8 mouse cellular contexts compared by ENCODE assay signal in genomic region chr6:128035930-128036309, GRCm38 (mm10).
DNase-seq lines count a peak whose midpoint lies in the region; ATAC-seq and TF ChIP-seq lines count a peak whose summit lies in the region.

No protein-coding gene starts in this region.

- TF ChIP-seq POLR2A in limb, embryonic 14.5 days (IDR thresholded peaks at IDR 0.05; ENCODE audit: borderline replicate concordance, extremely low read depth, insufficient read depth, insufficient read length): no peak

- peak overlapping the region; percentile 90 for H3K27ac ChIP-seq in heart, embryonic 13.5 days (replicated peaks)
- H3K27ac ChIP-seq in embryonic facial prominence, embryonic 14.5 days (replicated peaks; ENCODE audit: low read depth, low read length): no peak overlapping the region
- H3K27ac ChIP-seq in limb, embryonic 14.5 days (replicated peaks; ENCODE audit: low read depth, low read length): 0 out of 2 replicates have a peak overlapping the region, but pooled peaks have one; percentile 68
- H3K27ac ChIP-seq in stomach, embryonic 16.5 days (ENCODE audit: low read length): peak overlapping the region; percentile 84; the same call in 1 of the 2 replicates

- 9% methylated on average over 4 of the region's 4 CpGs for WGBS in heart, embryonic 13.5 days
- 4% methylated on average over 4 of the region's 4 CpGs for WGBS in embryonic facial prominence, embryonic 14.5 days
- WGBS in limb, embryonic 14.5 days: 6% methylated on average over 4 of the region's 4 CpGs
- WGBS in stomach, embryonic 16.5 days: 5% methylated on average over 4 of the region's 4 CpGs

- H3K9ac ChIP-seq in heart, embryonic 13.5 days: peak overlapping the region; percentile 92
- H3K9ac ChIP-seq in embryonic facial prominence, embryonic 14.5 days (ENCODE audit: low read depth, low read length): peak overlapping the region; percentile 70
- peak overlapping the region; percentile 53; the same call in 1 of the 2 replicates for H3K9ac ChIP-seq in limb, embryonic 14.5 days (ENCODE audit: low read depth, low read length, severe bottlenecking)
- peak overlapping the region; percentile 76 for H3K9ac ChIP-seq in stomach, embryonic 16.5 days (ENCODE audit: low read length)

- peak overlapping the region; percentile 95 for H3K4me2 ChIP-seq in heart, embryonic 13.5 days
- H3K4me2 ChIP-seq in embryonic facial prominence, embryonic 14.5 days (ENCODE audit: low read depth, low read length): peak overlapping the region; percentile 90
- peak overlapping the region; percentile 97 for H3K4me2 ChIP-seq in limb, embryonic 14.5 days (replicated peaks; ENCODE audit: low read depth, low read length, severe bottlenecking)
- H3K4me2 ChIP-seq in stomach, embryonic 16.5 days (ENCODE audit: low read depth, low read length): peak overlapping the region; percentile 90

- no peak for ATAC-seq in heart, embryonic 13.5 days (ENCODE audit: extremely low read depth, insufficient number of reproducible peaks, low FRiP score, low TSS enrichment)
- ATAC-seq in embryonic facial prominence, embryonic 14.5 days (ENCODE audit: low read depth): no peak
- no peak for ATAC-seq in limb, embryonic 14.5 days (ENCODE audit: low FRiP score, low read depth)
- no peak for ATAC-seq in stomach, embryonic 16.5 days (ENCODE audit: insufficient read depth, low FRiP score)

- H3K27me3 ChIP-seq in heart, embryonic 13.5 days (replicated peaks): no peaks in the 10 kb centered on the region
- H3K27me3 ChIP-seq in embryonic facial prominence, embryonic 14.5 days (replicated peaks; ENCODE audit: control insufficient read depth, insufficient read depth, low read length): no peaks in the 10 kb centered on the region
- peaks cover 9% of the 10 kb centered on the region; the same call in 1 of the 2 replicates for H3K27me3 ChIP-seq in limb, embryonic 14.5 days (ENCODE audit: control insufficient read depth, insufficient read depth, low read length)
- H3K27me3 ChIP-seq in stomach, embryonic 16.5 days (ENCODE audit: control insufficient read depth, insufficient read depth, low read length): 0 out of 2 replicates have a peak, but pooled peaks cover 9% of the 10 kb centered on the region

- peak overlapping the region; percentile 65 for H3K4me3 ChIP-seq in heart, embryonic 13.5 days
- peak overlapping the region; percentile 55 for H3K4me3 ChIP-seq in embryonic facial prominence, embryonic 14.5 days (ENCODE audit: low read depth, low read length)
- H3K4me3 ChIP-seq in limb, embryonic 14.5 days (replicated peaks; ENCODE audit: low read length): peak overlapping the region; percentile 56
- H3K4me3 ChIP-seq in stomach, embryonic 16.5 days (replicated peaks; ENCODE audit: low read length): peak overlapping the region; percentile 63

- H3K4me1 ChIP-seq in heart, embryonic 13.5 days: peaks cover 91% of the 10 kb centered on the region
- peaks cover 40% of the 10 kb centered on the region for H3K4me1 ChIP-seq in embryonic facial prominence, embryonic 14.5 days (ENCODE audit: control insufficient read depth, insufficient read depth, low read length)
- peaks cover 47% of the 10 kb centered on the region for H3K4me1 ChIP-seq in limb, embryonic 14.5 days (ENCODE audit: control insufficient read depth, insufficient read depth, low read length)
- peaks cover 25% of the 10 kb centered on the region for H3K4me1 ChIP-seq in stomach, embryonic 16.5 days (ENCODE audit: control insufficient read depth, insufficient read depth, low read length)

- H3K36me3 ChIP-seq in heart, embryonic 13.5 days: no peaks in the 10 kb centered on the region
- H3K36me3 ChIP-seq in embryonic facial prominence, embryonic 14.5 days (ENCODE audit: control insufficient read depth, insufficient read depth, low read length): no peaks in the 10 kb centered on the region
- H3K36me3 ChIP-seq in limb, embryonic 14.5 days (ENCODE audit: control insufficient read depth, insufficient read depth, low read length): no peaks in the 10 kb centered on the region
- no peaks in the 10 kb centered on the region for H3K36me3 ChIP-seq in stomach, embryonic 16.5 days (ENCODE audit: control insufficient read depth, insufficient read depth, low read length)

- H3K9me3 ChIP-seq in heart, embryonic 13.5 days: no peaks in the 10 kb centered on the region
- no peaks in the 10 kb centered on the region for H3K9me3 ChIP-seq in embryonic facial prominence, embryonic 14.5 days (ENCODE audit: control insufficient read depth, low read length)
- H3K9me3 ChIP-seq in limb, embryonic 14.5 days (ENCODE audit: control insufficient read depth, low read length): no peaks in the 10 kb centered on the region
- H3K9me3 ChIP-seq in stomach, embryonic 16.5 days (replicated peaks; ENCODE audit: control insufficient read depth, low read length): no peaks in the 10 kb centered on the region

- intact Hi-C loops in gastrocnemius, postnatal 14 days (cut with DNase I; ENCODE audit: low total_unique reads): loop anchor here (10.0 kb wide), 1 partner anchor 109 kb away; the partner anchor contains the start of gene Tspan9

- no peak for DNase-seq in heart, postnatal 4 days
- DNase-seq in ES-CJ7 (ENCODE audit: low read depth, low spot score): peak; percentile 62
- DNase-seq in embryonic facial prominence, embryonic 14.5 days (ENCODE audit: low spot score): no peak
- DNase-seq in limb, embryonic 14.5 days (ENCODE audit: low spot score): no peak
- DNase-seq in spleen, postnatal 36 days (ENCODE audit: low spot score in 2 of 2): no peak
- no peak for DNase-seq in gastrocnemius, postnatal 14 days
